In the genomic region with DNA sequence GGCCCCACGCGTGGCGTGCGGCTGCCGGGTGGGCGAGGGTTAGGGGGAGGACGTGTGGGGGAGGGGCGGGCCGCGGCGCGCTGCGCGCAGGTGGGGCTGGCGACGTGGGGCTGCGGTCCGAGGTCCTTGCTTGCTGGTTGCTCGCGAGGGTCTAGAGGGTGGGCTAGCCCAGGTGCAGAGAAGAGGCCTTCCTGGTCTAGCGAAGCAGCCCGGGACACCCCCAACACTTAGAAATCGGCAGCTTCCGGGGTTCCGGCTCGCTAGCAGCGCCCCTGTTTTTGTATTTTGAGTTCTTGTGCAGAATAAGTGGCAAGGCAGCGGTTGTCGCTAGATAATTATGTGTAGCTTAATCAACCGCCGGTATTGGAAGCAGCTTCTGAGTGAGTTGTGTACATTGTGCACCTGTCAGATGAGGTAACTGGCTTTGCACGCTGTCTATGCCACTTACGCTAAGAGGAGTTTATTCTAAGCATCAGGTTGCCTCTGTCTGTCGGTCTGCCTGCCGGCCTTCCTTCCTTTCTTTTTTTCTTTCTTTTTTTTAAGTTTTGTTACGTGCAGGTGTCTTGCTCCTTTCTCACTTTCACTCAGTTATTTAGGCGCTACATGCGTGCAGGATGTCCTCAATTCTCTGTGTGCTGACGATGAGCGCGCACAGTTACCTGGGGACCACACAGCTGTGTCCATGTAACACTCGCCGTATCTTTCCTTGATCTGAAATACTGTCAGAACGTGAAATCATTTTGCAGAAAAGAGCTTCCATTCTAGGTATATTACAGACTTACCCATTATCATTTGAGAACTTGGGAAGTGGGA, we compare ENCODE assay signal across 8 mouse cellular contexts. TPM values are rescaled to one million over a fixed set of nuclear protein-coding genes. Genes with fewer than 3 reads are reported as not detected.
DNase-seq lines count a peak whose midpoint lies in the region; ATAC-seq and TF ChIP-seq lines count a peak whose summit lies in the region.

No protein-coding gene starts in this region.

- H3K27me3 ChIP-seq in thymus, adult 2 months (ENCODE audit: control insufficient read depth, insufficient read depth, low read length), result no peaks in the 10 kb centered on the region
- no peaks in the 10 kb centered on the region for H3K27me3 ChIP-seq in liver, embryonic 16.5 days (ENCODE audit: control insufficient read depth, insufficient read depth, low read depth, low read length)

- no peaks in the 10 kb centered on the region for H3K9me3 ChIP-seq in liver, embryonic 16.5 days (replicated peaks; ENCODE audit: control insufficient read depth, low read length)

- H3K36me3 ChIP-seq in thymus, adult 2 months (ENCODE audit: control insufficient read depth, insufficient read depth, low read length), result peaks cover 10% of the 10 kb centered on the region
- H3K36me3 ChIP-seq in liver, embryonic 16.5 days (ENCODE audit: control insufficient read depth, insufficient read depth), result peaks cover 6% of the 10 kb centered on the region; the same call in 1 of the 2 replicates

- peaks cover 9% of the 10 kb centered on the region; the same call in 1 of the 2 replicates for H3K4me1 ChIP-seq in thymus, adult 2 months (replicated peaks; ENCODE audit: control insufficient read depth, insufficient read depth, low read length)
- peaks cover 16% of the 10 kb centered on the region for H3K4me1 ChIP-seq in liver, embryonic 16.5 days (ENCODE audit: control insufficient read depth, low read depth, low read length)

- no peak for TF ChIP-seq CTCF in thymus, adult 2 months (IDR thresholded peaks at IDR 0.05; ENCODE audit: borderline replicate concordance, control insufficient read depth, extremely low read depth, insufficient read depth, low read length, poor library complexity)

- H3K27ac ChIP-seq in thymus, adult 2 months (ENCODE audit: control insufficient read depth, insufficient read depth, low read length), result peak overlapping the region; percentile 53; the same call in 1 of the 2 replicates
- H3K27ac ChIP-seq in liver, embryonic 16.5 days (ENCODE audit: low read length), result peak overlapping the region; percentile 67

- peak overlapping the region; percentile 91 for H3K9ac ChIP-seq in liver, embryonic 16.5 days (ENCODE audit: low read depth, low read length)

- TF ChIP-seq POLR2A in thymus, adult 2 months (IDR thresholded peaks at IDR 0.05; ENCODE audit: control insufficient read depth, extremely low read depth, insufficient read depth, low read length, poor library complexity), result no peak

- H3K4me2 ChIP-seq in liver, embryonic 16.5 days (ENCODE audit: low read depth, low read length), result peak overlapping the region; percentile 91

- H3K4me3 ChIP-seq in thymus, adult 2 months (ENCODE audit: control insufficient read depth, insufficient read depth, low read length), result peak overlapping the region; percentile 63
- peak overlapping the region; percentile 78 for H3K4me3 ChIP-seq in liver, embryonic 16.5 days (ENCODE audit: low read depth, low read length)

- peak; percentile 10; the same call in 1 of the 2 replicates for ATAC-seq in granulocyte monocyte progenitor cell, adult 5-6 weeks (replicated peaks; ENCODE audit: poor library complexity, severe bottlenecking)
- peak; percentile 36 for ATAC-seq in liver, embryonic 16.5 days (ENCODE audit: low read depth)

- peak; percentile 22 for DNase-seq in embryo, embryonic 10 days (ENCODE audit: low spot score)
- DNase-seq in embryo, embryonic 9.5 days (ENCODE audit: extremely low spot score), result no peak
- DNase-seq in thymus, adult 2 months, result peak; percentile 64
- DNase-seq in thymus, postnatal 25 days, result no peak
- peak; percentile 41 to 45 for DNase-seq in spleen, postnatal 36 days (ENCODE audit: low spot score in 2 of 2)
- DNase-seq in cerebellum, postnatal 10 days, result no peak

- 3% methylated on average over 44 of the region's 44 CpGs for WGBS in thymus, adult 2 months
- 9% methylated on average over 35 of the region's 44 CpGs for WGBS in liver, embryonic 16.5 days (ENCODE audit: insufficient replicate concordance)

RNA-seq across cellular contexts. Expression of gene Nfrkb, which starts 0.6 kb away (rescaled TPM):
- polyA plus RNA-seq in thymus, adult 2 months (2012; rRNA removed), result 68.7 and 82.9 TPM in 2 replicates
- 31.6 and 40.8 TPM in 2 replicates for total RNA-seq in granulocyte monocyte progenitor cell, adult 5-6 weeks (2014; fragmentation: Nextera tagmentation)
- 20.9 and 24.8 TPM in 2 replicates for total RNA-seq in granulocyte monocyte progenitor cell, adult 5-6 weeks (2017)
- polyA plus RNA-seq in liver, embryonic 16.5 days (2015; fragmentation: Nextera tagmentation; extraction: Ambion mirVana), result 4.6 and 5.5 TPM in 2 replicates

Comparison
In these comparisons a context has a peak if more than half of its experiments do, and no peak if none do; other contexts are left out.
1. DNase-seq: peak in embryo, embryonic 10 days (single experiment), thymus, adult 2 months (single experiment) and spleen, postnatal 36 days (2 of 2); none in embryo, embryonic 9.5 days (single experiment), thymus, postnatal 25 days (single experiment) and cerebellum, postnatal 10 days (0 of 2).
2. RNA of gene Nfrkb, which starts 0.6 kb away (polyA plus RNA-seq): 68.7 to 82.9 TPM in thymus, adult 2 months; 4.6 to 5.5 TPM in liver, embryonic 16.5 days; every median in the first group is over 10 times any median in the second.